ENCODE assay signal across 8 mouse cellular contexts in genomic region chr2:152344361-152344760, GRCm38 (mm10). TPM values are rescaled to one million over a fixed set of nuclear protein-coding genes. Genes with fewer than 3 reads are reported as not detected.
DNase-seq lines count a peak whose midpoint lies in the region; ATAC-seq lines count a peak whose summit lies in the region.

No protein-coding gene starts in this region.

- ATAC-seq in kidney, embryonic 15.5 days (replicated peaks; ENCODE audit: low FRiP score), result peak; percentile 13; the same call in 1 of the 2 replicates
- ATAC-seq in forebrain, embryonic 12.5 days (ENCODE audit: low FRiP score), result peak; percentile 24
- peak; percentile 37 for ATAC-seq in intestine, embryonic 15.5 days
- 0 out of 2 replicates have a peak, but pooled peaks have one; percentile 5 for ATAC-seq in megakaryocyte, adult 5-6 weeks (ENCODE audit: poor library complexity, severe bottlenecking)
- ATAC-seq in erythroid progenitor cell, adult 5-6 weeks (replicated peaks; ENCODE audit: low FRiP score, poor library complexity, severe bottlenecking), result no peak
- no peak for ATAC-seq in frontal cortex, adult (ENCODE audit: low TSS enrichment)

- no peaks in the 10 kb centered on the region for H3K36me3 ChIP-seq in kidney, embryonic 15.5 days
- H3K36me3 ChIP-seq in forebrain, embryonic 12.5 days (replicated peaks), result no peaks in the 10 kb centered on the region
- H3K36me3 ChIP-seq in intestine, embryonic 15.5 days, result no peaks in the 10 kb centered on the region

- H3K27ac ChIP-seq in kidney, embryonic 15.5 days, result no peak overlapping the region
- no peak overlapping the region for H3K27ac ChIP-seq in forebrain, embryonic 12.5 days
- H3K27ac ChIP-seq in intestine, embryonic 15.5 days, result no peak overlapping the region

- peak overlapping the region; percentile 99 for H3K4me2 ChIP-seq in kidney, embryonic 15.5 days
- peak overlapping the region; percentile 90 for H3K4me2 ChIP-seq in forebrain, embryonic 12.5 days
- peak overlapping the region; percentile 99 for H3K4me2 ChIP-seq in intestine, embryonic 15.5 days (replicated peaks)

- H3K4me1 ChIP-seq in kidney, embryonic 15.5 days, result peaks cover 32% of the 10 kb centered on the region
- peaks cover 16% of the 10 kb centered on the region for H3K4me1 ChIP-seq in forebrain, embryonic 12.5 days
- peaks cover 15% of the 10 kb centered on the region; the same call in 1 of the 2 replicates for H3K4me1 ChIP-seq in intestine, embryonic 15.5 days (replicated peaks)

- DNase-seq in kidney, postnatal 25 days, result no peak
- DNase-seq in left cerebral cortex, postnatal 4 days, result no peak

- peaks cover 7% of the 10 kb centered on the region; the same call in 1 of the 2 replicates for H3K27me3 ChIP-seq in kidney, embryonic 15.5 days
- H3K27me3 ChIP-seq in forebrain, embryonic 12.5 days, result peaks cover 31% of the 10 kb centered on the region
- peaks cover 3% of the 10 kb centered on the region; the same call in 1 of the 2 replicates for H3K27me3 ChIP-seq in intestine, embryonic 15.5 days (replicated peaks)

- H3K9me3 ChIP-seq in kidney, embryonic 15.5 days (replicated peaks), result no peaks in the 10 kb centered on the region
- H3K9me3 ChIP-seq in forebrain, embryonic 12.5 days, result no peaks in the 10 kb centered on the region
- H3K9me3 ChIP-seq in intestine, embryonic 15.5 days, result no peaks in the 10 kb centered on the region

- intact Hi-C loops in left cerebral cortex, postnatal 4 days (cut with DNase I), result no loop called here

- peak overlapping the region; percentile 58 for H3K9ac ChIP-seq in kidney, embryonic 15.5 days
- H3K9ac ChIP-seq in forebrain, embryonic 12.5 days, result peak overlapping the region; percentile 61
- H3K9ac ChIP-seq in intestine, embryonic 15.5 days, result peak overlapping the region; percentile 60

- 9% methylated on average over 10 of the region's 10 CpGs for WGBS in kidney, embryonic 15.5 days
- 14% methylated on average over 10 of the region's 10 CpGs for WGBS in forebrain, embryonic 12.5 days
- 12% methylated on average over 10 of the region's 10 CpGs for WGBS in intestine, embryonic 15.5 days

- peak overlapping the region; percentile 66 for H3K4me3 ChIP-seq in kidney, embryonic 15.5 days (replicated peaks)
- peak overlapping the region; percentile 53 for H3K4me3 ChIP-seq in forebrain, embryonic 12.5 days (replicated peaks)
- H3K4me3 ChIP-seq in intestine, embryonic 15.5 days (replicated peaks), result peak overlapping the region; percentile 59

RNA-seq across cellular contexts. Expression of gene Trib3, which starts 0.5 kb away (rescaled TPM):
- polyA plus RNA-seq in kidney, embryonic 15.5 days (2015; fragmentation: Nextera tagmentation; extraction: Ambion mirVana), result 1.1 and 1.9 TPM in 2 replicates
- 1.6 and 2.8 TPM in 2 replicates for polyA plus RNA-seq in forebrain, embryonic 12.5 days (2016; fragmentation: Nextera tagmentation; extraction: Ambion mirVana)
- polyA plus RNA-seq in intestine, embryonic 15.5 days (2015; fragmentation: Nextera tagmentation; extraction: Ambion mirVana), result 4.3 and 4.9 TPM in 2 replicates
- 0.16 and 1.3 TPM in 2 replicates for total RNA-seq in megakaryocyte, adult 5-6 weeks (2015)
- total RNA-seq in megakaryocyte, adult 5-6 weeks (2017), result 1.1 TPM in 1 of 2 replicates, not detected in the other
- 1 to 10 TPM in 1 of 2 experiments, under 1 TPM in 1; 0.92 to 1.4 TPM for total RNA-seq in left cerebral cortex, postnatal 4 days (2021)
- not detected in 2 replicates for total RNA-seq in erythroid progenitor cell, adult 5-6 weeks (2015; ENCODE audit: low replicate concordance)
- total RNA-seq in erythroid progenitor cell, adult 5-6 weeks (2017; ENCODE audit: low replicate concordance), result 3.1 TPM in 1 of 2 replicates, not detected in the other

RNA-seq across cellular contexts. Expression of gene Rbck1, which starts 11.9 kb away (rescaled TPM):
- 79.0 and 88.7 TPM in 2 replicates for polyA plus RNA-seq in kidney, embryonic 15.5 days (2015; fragmentation: Nextera tagmentation; extraction: Ambion mirVana)
- polyA plus RNA-seq in forebrain, embryonic 12.5 days (2016; fragmentation: Nextera tagmentation; extraction: Ambion mirVana), result 93.1 and 98.4 TPM in 2 replicates
- 75.2 and 82.2 TPM in 2 replicates for polyA plus RNA-seq in intestine, embryonic 15.5 days (2015; fragmentation: Nextera tagmentation; extraction: Ambion mirVana)
- total RNA-seq in megakaryocyte, adult 5-6 weeks (2015), result 45.4 and 46.2 TPM in 2 replicates
- 54.8 and 55.5 TPM in 2 replicates for total RNA-seq in megakaryocyte, adult 5-6 weeks (2017)
- total RNA-seq in left cerebral cortex, postnatal 4 days (2021), result 100 to 1,000 TPM; 123 to 134 TPM
- total RNA-seq in erythroid progenitor cell, adult 5-6 weeks (2015; ENCODE audit: low replicate concordance), result 53.0 and 64.6 TPM in 2 replicates
- total RNA-seq in erythroid progenitor cell, adult 5-6 weeks (2017; ENCODE audit: low replicate concordance), result 20.3 and 35.2 TPM in 2 replicates

RNA-seq across cellular contexts. Expression of gene Nrsn2, which starts 32.1 kb away (rescaled TPM):
- polyA plus RNA-seq in kidney, embryonic 15.5 days (2015; fragmentation: Nextera tagmentation; extraction: Ambion mirVana), result 1.1 and 2.2 TPM in 2 replicates
- 11.1 and 12.4 TPM in 2 replicates for polyA plus RNA-seq in forebrain, embryonic 12.5 days (2016; fragmentation: Nextera tagmentation; extraction: Ambion mirVana)
- 1.8 and 2.1 TPM in 2 replicates for polyA plus RNA-seq in intestine, embryonic 15.5 days (2015; fragmentation: Nextera tagmentation; extraction: Ambion mirVana)
- total RNA-seq in megakaryocyte, adult 5-6 weeks (2015), result not detected in 2 replicates
- not detected in 2 replicates for total RNA-seq in megakaryocyte, adult 5-6 weeks (2017)
- total RNA-seq in left cerebral cortex, postnatal 4 days (2021), result 10 to 100 TPM; 18.7 to 27.1 TPM
- not detected in 2 replicates for total RNA-seq in erythroid progenitor cell, adult 5-6 weeks (2015; ENCODE audit: low replicate concordance)
- not detected in 2 replicates for total RNA-seq in erythroid progenitor cell, adult 5-6 weeks (2017; ENCODE audit: low replicate concordance)

RNA-seq across cellular contexts. Expression of gene Tbc1d20, which starts 50.7 kb away (rescaled TPM):
- polyA plus RNA-seq in kidney, embryonic 15.5 days (2015; fragmentation: Nextera tagmentation; extraction: Ambion mirVana), result 39.5 and 39.7 TPM in 2 replicates
- polyA plus RNA-seq in forebrain, embryonic 12.5 days (2016; fragmentation: Nextera tagmentation; extraction: Ambion mirVana), result 32.3 and 34.8 TPM in 2 replicates
- polyA plus RNA-seq in intestine, embryonic 15.5 days (2015; fragmentation: Nextera tagmentation; extraction: Ambion mirVana), result 34.8 and 37.4 TPM in 2 replicates
- 23.3 and 28.1 TPM in 2 replicates for total RNA-seq in megakaryocyte, adult 5-6 weeks (2015)
- 23.2 and 28.9 TPM in 2 replicates for total RNA-seq in megakaryocyte, adult 5-6 weeks (2017)
- 10 to 100 TPM; 41.2 to 42.6 TPM for total RNA-seq in left cerebral cortex, postnatal 4 days (2021)
- 9.0 and 15.5 TPM in 2 replicates for total RNA-seq in erythroid progenitor cell, adult 5-6 weeks (2015; ENCODE audit: low replicate concordance)
- 7.4 and 14.3 TPM in 2 replicates for total RNA-seq in erythroid progenitor cell, adult 5-6 weeks (2017; ENCODE audit: low replicate concordance)

RNA-seq across cellular contexts. Expression of gene Sox12, which starts 53.5 kb away (rescaled TPM):
- 10.6 and 12.2 TPM in 2 replicates for polyA plus RNA-seq in kidney, embryonic 15.5 days (2015; fragmentation: Nextera tagmentation; extraction: Ambion mirVana)
- 16.3 and 19.3 TPM in 2 replicates for polyA plus RNA-seq in forebrain, embryonic 12.5 days (2016; fragmentation: Nextera tagmentation; extraction: Ambion mirVana)
- polyA plus RNA-seq in intestine, embryonic 15.5 days (2015; fragmentation: Nextera tagmentation; extraction: Ambion mirVana), result 5.4 and 5.9 TPM in 2 replicates
- 0.27 and 0.60 TPM in 2 replicates for total RNA-seq in megakaryocyte, adult 5-6 weeks (2015)
- total RNA-seq in megakaryocyte, adult 5-6 weeks (2017), result 0.12 and 0.15 TPM in 2 replicates
- 100 to 1,000 TPM; 102 to 105 TPM for total RNA-seq in left cerebral cortex, postnatal 4 days (2021)
- 4.0 and 4.2 TPM in 2 replicates for total RNA-seq in erythroid progenitor cell, adult 5-6 weeks (2015; ENCODE audit: low replicate concordance)
- 0.39 and 0.83 TPM in 2 replicates for total RNA-seq in erythroid progenitor cell, adult 5-6 weeks (2017; ENCODE audit: low replicate concordance)

Comparison
In these comparisons a context has a peak if more than half of its experiments do, and no peak if none do; other contexts are left out.
1. ATAC-seq: peak in kidney, embryonic 15.5 days (single experiment), forebrain, embryonic 12.5 days (single experiment), intestine, embryonic 15.5 days (single experiment) and megakaryocyte, adult 5-6 weeks (single experiment); none in erythroid progenitor cell, adult 5-6 weeks (single experiment) and frontal cortex, adult (single experiment).
2. RNA of gene Nrsn2, which starts 32.1 kb away (total RNA-seq): 18.7 to 27.1 TPM in left cerebral cortex, postnatal 4 days; not detected in megakaryocyte, adult 5-6 weeks and not detected in erythroid progenitor cell, adult 5-6 weeks; every median in the first group is over 10 times any median in the second.
3. Peak in every context shown above with its lines, with median percentiles within 50 percentile points of each other: H3K4me2 ChIP-seq, H3K4me3 ChIP-seq and H3K9ac ChIP-seq.